Mouse (Mus musculus): Measurements from ENCODE around the gene Cyb5d1.

Cyb5d1 gene

DNA sequence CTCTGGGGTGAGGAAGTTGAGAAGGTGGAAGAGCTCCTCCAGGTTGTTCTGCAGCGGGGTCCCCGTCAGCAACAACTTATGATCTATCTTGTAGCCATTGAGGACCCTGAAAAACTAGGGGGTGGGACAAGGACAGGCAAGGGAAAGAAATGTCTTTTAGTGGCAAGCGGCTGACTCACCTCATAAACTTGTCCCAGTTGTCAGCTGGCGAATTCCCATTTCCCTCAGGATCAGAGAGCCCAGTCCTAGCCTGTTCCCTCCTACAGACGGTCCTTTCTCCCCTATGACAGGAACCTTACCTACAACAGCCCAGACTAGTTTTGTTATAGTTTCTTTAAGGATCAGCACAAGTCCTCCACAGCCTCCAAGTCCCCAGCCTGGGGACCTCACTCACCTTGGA is 38.9 kb downstream of the Cyb5d1 start:
- no peak for DNase-seq

DNA sequence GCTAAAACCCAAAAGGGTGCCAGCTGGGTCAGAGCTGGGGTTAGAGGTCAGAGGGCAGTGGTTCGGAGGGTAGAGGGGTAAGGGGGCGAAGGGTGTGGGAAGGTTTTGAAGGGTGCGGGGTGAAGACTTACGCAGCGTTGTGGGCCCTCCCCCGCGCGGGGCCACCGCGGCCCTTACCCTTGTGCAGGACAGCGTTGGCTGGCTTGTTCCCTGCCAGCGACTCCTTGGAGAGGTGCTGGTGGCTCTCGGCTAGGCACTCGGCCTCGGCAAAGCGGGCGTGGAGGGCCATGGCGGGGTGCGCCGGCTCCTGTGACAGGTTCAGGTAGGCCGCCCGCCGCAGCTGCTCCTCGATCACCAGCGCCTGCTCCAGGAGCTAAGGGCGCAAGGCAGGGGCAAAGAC is 49.0 kb downstream of the Cyb5d1 start:
- DNase-seq: no peak

Data from B cell, adult 2 months (primary cell).